Mouse (Mus musculus) right cerebral cortex, postnatal 25 days (tissue): ENCODE data around the gene 9930021J03Rik.

ENCODE experiments used
- DNase-seq: peaks from one replicate; pipeline ENCODE4 v3.0.0; 2022

Gene 9930021J03Rik

GRCm38 (mm10) chr19:29683844-29684540 lies 121.8 kb downstream of the 9930021J03Rik start:
- DNase-seq = peak; percentile 73

DNA sequence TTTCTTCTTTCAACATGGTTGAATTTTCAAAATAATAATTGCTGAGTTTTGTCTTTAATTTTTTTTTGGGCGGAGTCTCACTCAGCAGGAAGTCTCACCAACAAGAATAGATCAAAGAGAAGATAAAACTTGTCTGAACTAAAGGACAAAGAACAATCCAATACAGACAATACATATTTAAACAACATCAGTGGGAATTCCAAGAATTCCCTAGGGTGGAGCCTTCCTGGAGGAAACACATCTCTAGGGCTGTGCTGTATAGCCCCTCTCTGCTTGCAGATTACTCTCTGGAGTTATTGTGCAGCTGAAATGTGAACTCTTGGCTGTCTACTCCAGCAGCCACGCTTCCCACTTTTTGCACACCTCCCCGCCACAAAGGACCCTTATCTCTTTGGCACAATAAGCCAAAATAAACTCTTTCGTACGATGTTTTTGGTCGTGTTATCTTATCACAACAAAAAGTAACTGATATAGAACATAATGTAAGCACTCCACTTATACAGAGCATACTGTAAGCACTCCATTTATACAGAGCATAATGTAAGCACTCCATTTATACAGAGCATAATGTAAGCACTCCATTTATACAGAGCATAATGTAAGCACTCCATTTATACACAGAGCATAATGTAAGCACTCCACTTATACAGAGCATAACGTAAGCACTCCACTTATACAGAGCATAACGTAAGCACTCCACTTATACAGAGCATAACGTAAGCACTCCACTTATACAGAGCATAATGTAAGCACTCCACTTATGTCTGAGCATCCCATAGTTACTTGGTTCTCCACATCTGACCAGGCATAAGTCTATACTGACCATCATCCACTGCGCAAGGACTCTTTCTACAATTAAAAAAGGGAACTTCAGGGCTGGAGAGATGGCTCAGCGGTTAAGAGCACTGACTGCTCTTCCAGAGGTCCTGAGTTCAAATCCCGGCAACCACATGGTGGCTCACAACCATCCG lies 125.3 kb downstream of the 9930021J03Rik start:
- no peak for DNase-seq

- DNase-seq = no peak
Observed at GRCm38 (mm10) chr19:29678181-29678778, 127.5 kb downstream of the 9930021J03Rik start.

- no peak for DNase-seq
Observed at GRCm38 (mm10) chr19:29676479-29677193, 129.2 kb downstream of the 9930021J03Rik start.

DNA sequence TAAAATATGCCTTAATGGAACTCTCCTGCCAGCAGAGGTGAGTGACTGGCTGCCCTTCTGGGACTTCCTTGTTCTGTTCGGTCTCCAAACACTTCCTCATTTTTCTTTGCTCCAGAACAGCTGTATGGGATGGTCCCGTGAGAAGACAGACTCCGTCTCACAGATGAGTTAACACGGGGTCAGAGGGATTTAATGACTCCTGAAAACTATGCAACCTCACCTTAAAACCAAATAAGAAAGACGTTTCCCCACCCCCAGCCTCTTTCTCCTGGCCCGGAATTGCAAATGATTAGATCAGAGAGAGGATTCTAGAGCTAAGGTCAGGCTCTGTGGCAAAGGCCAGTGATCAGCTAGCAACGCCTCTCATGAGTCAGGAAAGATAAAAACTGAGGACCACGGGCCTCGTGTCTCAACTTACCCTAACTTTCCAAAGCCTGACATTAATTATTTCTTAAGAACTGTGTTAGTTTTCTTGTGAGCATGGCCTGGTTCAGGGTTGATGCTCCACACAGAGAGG lies 130.2 kb downstream of the 9930021J03Rik start:
- no peak for DNase-seq

DNA sequence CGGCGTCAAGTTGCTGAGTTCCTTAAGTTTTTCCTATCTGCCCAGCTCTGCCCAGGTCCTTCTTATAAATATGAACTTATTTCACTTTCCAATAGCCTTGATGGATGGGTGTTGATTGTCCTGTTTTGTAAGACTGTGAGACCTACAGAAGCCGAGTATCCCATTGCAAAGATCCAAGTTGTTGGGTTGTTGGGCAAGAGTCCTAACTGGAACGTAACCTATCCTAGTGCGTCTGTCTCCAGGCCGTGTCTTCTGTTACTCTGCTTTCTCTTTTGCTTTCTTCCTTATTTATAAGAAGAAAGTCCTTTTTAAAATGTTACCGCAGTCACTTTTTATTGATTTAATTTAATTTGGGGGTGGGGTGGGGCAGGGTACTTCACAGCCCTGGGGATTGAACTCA lies 130.8 kb downstream of the 9930021J03Rik start:
- DNase-seq = no peak

GRCm38 (mm10) chr19:29672660-29673059 lies 133.1 kb downstream of the 9930021J03Rik start:
- DNase-seq = no peak

DNA sequence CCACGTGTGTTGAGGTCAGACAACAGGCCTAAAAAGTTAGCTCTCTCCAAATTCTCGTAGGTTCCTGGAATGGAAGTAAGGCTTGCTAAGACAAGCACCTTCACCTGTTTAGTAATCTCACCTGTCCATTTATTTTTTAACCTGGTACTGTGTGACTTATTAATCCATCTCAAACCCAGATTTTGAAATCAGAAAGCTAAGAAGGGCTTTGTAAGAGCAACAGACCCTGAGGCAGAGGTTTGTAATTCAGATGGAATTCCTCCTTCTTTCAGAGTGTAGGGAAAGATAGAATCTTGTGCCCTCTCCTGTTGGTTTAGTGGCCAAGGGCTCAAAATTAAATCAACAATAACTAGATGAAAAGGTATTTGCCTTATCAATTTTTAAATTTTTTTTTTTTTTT lies 134.6 kb downstream of the 9930021J03Rik start:
- no peak for DNase-seq

DNA sequence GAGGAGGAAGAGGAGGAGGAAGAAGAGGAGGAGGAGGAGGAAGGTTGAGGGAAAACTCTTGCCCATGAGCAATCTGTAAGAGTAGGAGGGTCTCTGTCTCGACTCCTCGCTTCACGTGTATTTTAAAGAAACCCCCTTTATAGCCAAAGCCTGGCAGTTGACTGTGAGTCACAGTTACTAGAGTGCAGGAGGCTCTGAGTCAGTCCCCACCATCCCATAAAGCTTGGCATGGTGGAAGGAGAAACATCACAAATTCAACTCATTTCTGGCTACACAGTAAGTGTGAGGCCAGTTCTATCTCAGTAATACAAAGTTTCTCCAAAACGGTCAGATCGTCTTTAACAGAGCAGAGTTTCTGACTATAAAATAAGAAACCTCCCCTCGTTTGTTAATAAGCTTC lies 135.5 kb downstream of the 9930021J03Rik start:
- no peak for DNase-seq

GRCm38 (mm10) chr19:29668135-29668534 lies 137.7 kb downstream of the 9930021J03Rik start:
- DNase-seq = no peak

DNA sequence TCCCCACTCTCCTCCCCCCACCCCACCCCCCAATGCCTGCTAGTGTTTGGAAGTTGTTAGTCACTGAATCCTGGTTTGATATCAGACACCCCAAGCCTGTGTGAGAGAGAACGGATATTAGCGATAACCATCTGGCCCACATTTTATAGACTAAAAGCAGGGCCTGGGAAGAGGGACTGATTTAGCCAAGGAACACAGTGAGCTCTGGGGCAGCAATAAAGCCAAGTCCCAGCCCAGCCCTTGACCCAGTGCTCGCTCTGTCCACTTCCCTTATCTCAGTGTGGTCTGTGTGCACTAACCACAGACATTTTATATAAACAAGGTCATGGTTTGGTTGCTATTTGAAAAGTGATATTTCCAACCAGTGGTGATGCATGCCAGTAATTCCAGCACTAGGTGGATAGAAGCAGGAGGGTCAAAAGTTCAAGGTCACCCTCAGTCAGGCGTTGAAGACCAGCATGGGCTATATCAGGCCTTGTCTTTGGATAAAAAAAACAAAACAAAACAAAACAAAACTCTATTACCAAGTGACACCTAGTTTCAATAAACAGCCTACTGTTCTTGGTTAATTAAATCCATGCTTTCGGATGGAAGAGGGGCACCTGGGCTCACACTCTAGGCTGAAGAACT lies 138.7 kb downstream of the 9930021J03Rik start:
- no peak for DNase-seq

DNA sequence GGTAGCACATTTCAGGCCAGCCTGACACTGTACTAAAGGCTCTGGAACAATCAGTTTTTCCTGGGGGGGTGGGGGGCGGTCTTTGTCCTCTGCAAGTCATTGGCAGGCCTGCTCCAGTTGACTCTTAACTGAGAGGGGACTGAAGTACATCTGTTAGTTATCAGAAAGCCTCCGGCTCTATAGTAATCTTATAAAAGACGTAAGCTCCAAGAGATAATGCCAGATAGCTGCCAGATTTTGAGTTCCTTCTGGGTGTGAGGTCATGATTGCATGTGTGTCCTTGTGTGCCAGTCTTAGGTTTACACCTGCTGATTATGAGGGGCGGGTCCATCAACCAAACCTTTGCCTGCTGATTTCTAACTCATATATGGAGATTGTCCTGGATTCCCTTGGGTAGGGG lies 139.6 kb downstream of the 9930021J03Rik start:
- no peak for DNase-seq

GRCm38 (mm10) chr19:29664934-29665333 lies 140.9 kb downstream of the 9930021J03Rik start:
- no peak for DNase-seq
